Mouse (Mus musculus) mouse trophoblast stem cell (cell line): Measurements from ENCODE around the gene Klhl12.
"Not testable (repeated sequence)": the region's sequence is repeated elsewhere in the genome, so short reads cannot be mapped to it uniquely, and the experiment has no call there.

Experiments
- in situ Hi-C, 2 experiments: fragments of 300-500 bp; cut with MseI, MboI; formaldehyde crosslinking; loops; 2 replicates in 1 of 2; 3 replicates in 1 of 2; pipeline ENCODE4 v1.15.1; 2025

Klhl12 gene

GRCm38 (mm10) chr1:134515891-134516290 is 60.6 kb downstream of the Klhl12 start:
- in situ Hi-C loops, result no loop called here

GRCm38 (mm10) chr1:134516491-134517198 is 61.3 kb downstream of the Klhl12 start:
- in situ Hi-C loops, result no loop called here

DNA sequence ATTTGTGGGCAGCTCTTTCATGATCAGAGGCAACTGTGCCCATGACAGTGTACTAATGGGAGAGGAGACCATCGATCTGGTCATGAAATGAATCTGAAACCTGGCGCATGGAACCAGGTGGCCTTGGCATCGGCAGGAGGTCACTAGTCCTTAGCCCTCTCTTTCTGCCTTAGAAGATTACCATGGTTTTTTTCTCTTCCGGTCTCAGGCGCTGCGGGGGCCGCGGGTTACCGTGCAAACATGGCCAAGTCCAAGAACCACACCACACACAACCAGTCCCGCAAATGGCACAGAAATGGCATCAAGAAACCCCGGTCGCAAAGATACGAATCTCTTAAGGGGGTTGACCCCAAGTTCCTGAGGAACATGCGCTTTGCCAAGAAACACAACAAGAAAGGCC is 62.5 kb downstream of the Klhl12 start:
- in situ Hi-C loops, result not testable (repeated sequence)

GRCm38 (mm10) chr1:134518677-134519076 is 63.3 kb downstream of the Klhl12 start:
- in situ Hi-C loops, result no loop called here

DNA sequence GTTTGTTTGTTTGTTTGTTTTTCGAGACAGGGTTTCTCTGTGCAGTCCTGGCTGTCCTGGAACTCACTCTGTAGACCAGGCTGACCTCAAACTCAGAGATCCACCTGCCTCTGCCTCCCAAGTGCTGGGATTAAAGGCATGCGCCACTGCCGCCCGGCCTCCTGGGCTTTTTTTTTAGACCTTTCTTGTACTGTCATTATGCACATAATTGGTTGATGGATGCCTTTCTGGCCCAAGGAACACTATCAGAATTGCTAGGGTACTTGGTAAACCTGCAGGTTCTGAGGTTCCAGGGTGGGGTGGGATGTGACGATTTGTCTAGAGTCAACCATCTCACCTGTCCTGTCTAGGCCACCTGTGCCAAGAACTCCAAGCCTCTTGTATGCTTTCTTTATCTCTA is 63.9 kb downstream of the Klhl12 start:
- in situ Hi-C loops, result not testable (repeated sequence)

GRCm38 (mm10) chr1:134520001-134520721 is 64.8 kb downstream of the Klhl12 start:
- in situ Hi-C loops, result no loop called here

DNA sequence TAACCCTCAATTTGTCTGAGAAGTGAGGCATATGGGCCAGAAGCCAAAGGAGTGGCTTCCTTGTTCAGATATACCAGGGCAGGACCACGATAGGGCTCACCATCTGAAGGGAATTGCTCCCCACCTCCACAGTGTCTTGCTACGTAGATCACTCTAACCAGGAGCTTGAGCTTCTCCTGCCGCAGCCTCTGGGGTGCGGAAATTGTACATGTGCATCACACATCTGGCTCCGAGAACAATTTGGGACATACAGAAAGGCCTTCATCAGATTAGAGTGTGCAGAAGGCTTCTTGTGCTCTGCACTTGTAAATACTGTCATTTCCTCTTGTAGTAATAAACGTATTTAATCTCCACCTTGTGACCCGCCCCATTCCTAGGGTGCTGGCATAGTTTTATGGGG is 65.8 kb downstream of the Klhl12 start:
- in situ Hi-C loops, result no loop called here

DNA sequence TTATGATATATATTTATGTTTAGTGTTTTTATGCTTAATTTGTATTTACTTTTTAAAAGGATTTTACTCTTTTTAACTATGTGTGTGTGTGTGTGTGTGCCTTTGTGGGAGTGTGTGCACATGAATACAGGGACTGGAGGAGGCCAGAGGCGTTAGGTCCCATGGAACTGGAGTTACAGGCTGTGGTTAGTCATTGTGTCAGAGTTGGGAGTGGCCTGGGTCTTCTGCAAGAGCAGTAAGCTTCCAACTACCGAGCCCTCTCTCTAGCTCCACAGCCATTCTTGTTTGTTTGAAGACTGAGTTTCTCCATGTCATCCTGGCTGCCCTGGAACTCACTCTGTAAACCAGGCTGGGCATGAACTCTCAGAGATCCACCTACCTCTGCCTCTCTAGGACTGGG is 67.0 kb downstream of the Klhl12 start:
- in situ Hi-C loops, result no loop called here

GRCm38 (mm10) chr1:134524424-134524823 is 69.1 kb downstream of the Klhl12 start:
- in situ Hi-C loops, result no loop called here

GRCm38 (mm10) chr1:134525015-134525414 is 69.7 kb downstream of the Klhl12 start:
- in situ Hi-C loops, result no loop called here

DNA sequence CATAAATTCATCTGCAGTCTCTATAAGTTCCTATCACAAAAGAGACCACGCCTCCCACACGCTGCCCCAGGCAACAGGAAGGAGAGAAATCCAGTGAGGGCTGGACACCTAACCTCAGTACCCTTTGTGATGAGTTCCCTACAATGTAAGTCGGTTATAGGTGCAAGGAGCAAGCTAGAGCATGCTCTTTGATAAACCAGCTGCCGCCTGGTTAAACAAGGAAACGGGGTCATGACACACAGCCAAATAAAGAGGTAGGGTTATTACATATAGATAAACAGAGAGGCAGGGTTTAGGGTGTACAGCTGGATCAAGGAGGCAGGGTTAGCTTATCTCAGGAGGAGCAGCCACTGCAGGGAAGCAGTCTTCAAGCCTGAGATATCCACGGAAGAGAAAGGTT is 71.4 kb downstream of the Klhl12 start:
- in situ Hi-C loops, result no loop called here

DNA sequence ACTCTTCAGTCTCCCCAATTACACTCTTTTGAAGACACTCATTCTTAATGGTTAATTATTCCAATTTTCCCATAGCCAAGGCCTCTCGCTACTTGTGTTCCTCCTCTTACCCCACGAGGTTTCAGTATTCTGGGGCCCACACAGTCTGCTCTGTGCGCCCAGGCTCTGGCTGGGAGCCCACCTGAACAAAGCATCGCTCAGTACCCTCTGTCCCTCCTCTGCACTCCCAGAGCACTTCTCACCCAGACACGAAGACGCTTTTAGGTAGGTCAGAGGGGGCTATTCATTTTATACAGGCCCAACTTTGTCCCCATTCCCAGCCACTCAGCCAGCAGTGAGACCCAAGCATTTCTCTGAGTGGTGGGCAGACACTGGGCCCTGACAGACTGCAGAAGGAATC is 75.3 kb downstream of the Klhl12 start:
- in situ Hi-C loops, result no loop called here

GRCm38 (mm10) chr1:134533710-134534109 is 78.4 kb downstream of the Klhl12 start:
- in situ Hi-C loops, result not testable (repeated sequence)

DNA sequence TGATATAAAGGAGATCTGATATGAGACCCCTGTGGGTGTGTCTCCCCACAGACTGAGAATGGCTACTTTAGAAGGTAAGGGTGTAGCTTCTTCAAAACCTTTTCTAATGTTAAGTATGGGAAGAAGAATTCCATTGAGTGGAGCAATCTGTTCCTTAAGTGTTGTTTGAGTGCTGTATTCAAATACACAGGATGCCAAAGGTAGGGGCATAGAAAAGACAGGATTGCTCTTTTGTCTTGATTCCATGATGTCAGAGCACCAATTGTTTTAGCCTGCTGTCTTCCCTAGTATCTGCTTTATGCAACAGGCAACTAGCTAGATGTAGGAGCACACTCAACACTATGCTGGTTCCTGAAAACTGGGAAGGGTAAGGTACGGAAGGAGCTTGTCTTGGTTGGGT is 79.7 kb downstream of the Klhl12 start:
- in situ Hi-C loops, result no loop called here

DNA sequence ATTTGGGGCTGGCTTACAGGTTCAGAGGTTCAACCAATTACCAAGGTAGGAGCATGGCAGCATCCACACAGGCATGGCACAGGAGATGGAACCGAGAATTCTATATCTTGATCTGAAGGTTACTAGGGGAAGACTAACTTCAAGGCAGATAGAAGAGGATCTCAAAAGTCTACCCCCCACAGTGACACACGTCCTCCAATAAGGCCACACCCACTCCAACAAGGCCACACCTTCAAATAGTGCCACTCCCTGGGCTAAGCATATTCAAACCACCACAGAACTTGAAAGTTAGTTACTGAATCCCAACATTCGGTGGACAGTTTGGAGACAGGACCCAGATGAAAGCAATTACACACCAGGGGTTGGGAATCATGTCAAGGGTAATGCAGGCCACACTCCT is 80.2 kb downstream of the Klhl12 start:
- in situ Hi-C loops, result no loop called here

DNA sequence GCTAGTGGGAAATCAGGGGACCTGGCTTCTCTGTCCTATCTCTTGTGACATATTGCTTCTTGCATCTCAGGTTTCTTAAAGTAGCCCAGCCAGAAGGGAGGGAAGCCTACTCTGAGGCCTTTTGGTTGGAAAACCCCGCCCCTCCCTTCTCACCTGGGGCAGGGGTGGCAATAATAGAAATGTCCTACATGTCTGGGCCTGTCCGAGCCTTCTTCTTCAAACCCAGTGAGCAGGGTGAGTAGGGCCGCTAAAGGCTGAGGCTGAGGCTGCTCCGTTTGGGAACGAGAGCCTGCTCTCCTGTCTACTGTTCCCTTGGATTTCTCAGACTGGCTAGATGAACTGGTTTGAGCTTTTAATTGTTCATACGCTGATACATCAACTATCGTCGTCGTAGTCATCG is 85.3 kb downstream of the Klhl12 start:
- in situ Hi-C loops, result no loop called here
